Mouse (Mus musculus) limb, embryonic 14.5 days (tissue): ENCODE measurements at regions not wholly inside any gene's neighbourhood (a gene's known extent, or its start where the extent isn't known, plus 50 kb on each side); places are given as distances from the start of the nearest gene placed in this dataset.

Experiments
- ATAC-seq: fragments of 200-750 bp; cut with Nextera tagmentation; 2 replicates; pipeline ENCODE4 v1.8.0; 2017; ENCODE audit warnings: low read depth, moderate number of reproducible peaks, moderate TSS enrichment; ENCODE audit not compliant: low FRiP score
- DNase-seq: peaks from one replicate; pipeline ENCODE4 v3.0.0-alpha.2; 2015; ENCODE audit warnings: low spot score
- H3K27ac ChIP-seq: fragments of 300-500 bp; sonication (generic); replicated peaks from 2 replicates; pipeline ENCODE4 v1.5.1; 2014; ENCODE audit warnings: low read depth, mild to moderate bottlenecking, low read length, moderate library complexity, mixed read lengths
- H3K27me3 ChIP-seq: fragments of 300-500 bp; sonication (generic); 2 replicates; pipeline ENCODE4 v1.6.1; 2014; ENCODE audit warnings: low read length, mixed read lengths; ENCODE audit not compliant: control insufficient read depth, insufficient read depth
- H3K36me3 ChIP-seq: fragments of 300-500 bp; sonication (generic); 2 replicates; pipeline ENCODE4 v1.6.1; 2014; ENCODE audit warnings: mild to moderate bottlenecking, low read length, moderate library complexity, mixed read lengths; ENCODE audit not compliant: control insufficient read depth, insufficient read depth
- H3K4me1 ChIP-seq: fragments of 300-500 bp; sonication (generic); 2 replicates; pipeline ENCODE4 v1.6.1; 2014; ENCODE audit warnings: antibody characterized with exemption, low read length, mixed read lengths; ENCODE audit not compliant: control insufficient read depth, insufficient read depth
- H3K4me2 ChIP-seq: fragments of 300-500 bp; sonication (generic); replicated peaks from 2 replicates; pipeline ENCODE4 v1.6.1; 2014; ENCODE audit warnings: low read depth, mild to moderate bottlenecking, low read length, moderate library complexity; ENCODE audit not compliant: severe bottlenecking
- H3K4me3 ChIP-seq: fragments of 300-500 bp; sonication (generic); replicated peaks from 2 replicates; pipeline ENCODE4 v1.5.1; 2014; ENCODE audit warnings: low read length
- H3K9ac ChIP-seq: fragments of 300-500 bp; sonication (generic); 2 replicates; pipeline ENCODE4 v1.6.1; 2014; ENCODE audit warnings: mild to moderate bottlenecking, low read depth, low read length, moderate library complexity; ENCODE audit not compliant: severe bottlenecking
- H3K9me3 ChIP-seq: fragments of 300-500 bp; sonication (generic); 2 replicates; pipeline ENCODE4 v1.6.1; 2016; ENCODE audit warnings: low read length; ENCODE audit not compliant: control insufficient read depth
- POLR2A ChIP-seq: fragments of 200-500 bp; IDR thresholded peaks from 2 replicates; pipeline ENCODE4 v1.8.0; 2012; ENCODE audit warnings: inconsistent platforms, mild to moderate bottlenecking, moderate library complexity, borderline replicate concordance; ENCODE audit not compliant: insufficient read depth, insufficient read length; ENCODE audit errors: extremely low read depth
- WGBS: fragments of 180-500 bp; shearing (Covaris S2); extraction: QIAGEN DNeasy Blood & Tissue Kit; methylation state at CpG from one replicate; pipeline ENCODE4 v1.1.7; 2014; 5-methylcytosine and 5-hydroxymethylcytosine counted together

GRCm38 (mm10) chr1:25008456-25009169 is 330.2 kb downstream of the Lmbrd1 start:
- ATAC-seq = no peak
- H3K4me1 ChIP-seq = no peaks in the 10 kb centered on the region
- no peak overlapping the region for H3K27ac ChIP-seq
- WGBS = 78% methylated on average over 8 of the region's 8 CpGs
- H3K36me3 ChIP-seq = no peaks in the 10 kb centered on the region
- no peak overlapping the region for H3K9ac ChIP-seq
- H3K4me3 ChIP-seq = no peak overlapping the region
- TF ChIP-seq POLR2A = no peak
- no peaks in the 10 kb centered on the region for H3K27me3 ChIP-seq
- DNase-seq = no peak
- H3K9me3 ChIP-seq = no peaks in the 10 kb centered on the region
- no peak overlapping the region for H3K4me2 ChIP-seq

- no peak overlapping the region for H3K27ac ChIP-seq
- no peak for TF ChIP-seq POLR2A
- no peaks in the 10 kb centered on the region for H3K4me1 ChIP-seq
- no peak overlapping the region for H3K9ac ChIP-seq
- WGBS = 72% methylated on average over 1 of the region's 1 CpGs
- no peaks in the 10 kb centered on the region for H3K9me3 ChIP-seq
- no peak overlapping the region for H3K4me2 ChIP-seq
- no peak overlapping the region for H3K4me3 ChIP-seq
- no peak for ATAC-seq
- H3K36me3 ChIP-seq = no peaks in the 10 kb centered on the region
- H3K27me3 ChIP-seq = no peaks in the 10 kb centered on the region
- DNase-seq = no peak
Measured at GRCm38 (mm10) chr1:25012754-25013153, 334.3 kb downstream of the Lmbrd1 start.
